Mouse (Mus musculus) spleen, postnatal 14 days (tissue): Measurements from ENCODE around the gene Bloc1s6.

Source experiments
- DNase-seq, 2 experiments: peaks; one replicate each; pipeline ENCODE4 v3.0.0; 2021 to 2022; ENCODE audit warnings: low spot score in 2 of 2

Gene Bloc1s6

DNA sequence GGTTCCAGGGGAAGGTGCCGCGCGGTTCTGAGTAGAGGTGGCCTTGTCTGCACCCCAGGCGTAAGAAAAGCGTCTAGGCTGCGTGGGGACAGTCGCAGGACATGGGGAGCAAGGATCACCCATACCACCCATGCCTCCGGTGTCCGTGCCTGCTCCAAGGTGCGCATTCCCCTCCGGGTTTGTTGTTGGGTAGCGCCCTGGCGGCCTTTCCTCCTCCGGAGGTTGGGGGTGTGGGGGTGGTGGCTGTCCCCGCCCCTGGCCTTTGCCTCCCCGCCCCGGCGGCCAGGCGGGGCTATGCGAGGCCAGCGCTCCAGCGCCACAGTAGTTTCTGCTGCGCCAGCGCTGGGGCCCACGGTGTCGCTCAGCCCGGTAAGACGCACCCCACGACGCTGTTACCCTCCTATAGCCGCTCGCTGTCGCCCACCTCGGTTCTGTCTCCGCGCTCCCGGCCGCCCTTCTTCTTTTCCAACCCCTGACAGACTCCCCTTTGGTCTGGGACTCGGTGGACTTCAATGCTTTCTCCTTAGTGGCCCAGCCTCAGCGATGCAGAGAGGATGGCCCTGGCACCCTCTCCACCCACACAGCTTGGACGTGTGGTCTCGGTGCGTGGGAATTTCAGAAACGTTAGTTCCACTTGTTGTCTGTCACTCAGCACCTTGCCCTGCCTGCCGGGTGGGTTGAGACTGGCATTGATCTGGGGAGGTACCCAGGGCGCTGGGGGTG is 26.9 kb downstream of the Bloc1s6 start, which contains the start of gene Sqor:
Gene Sqor, plus strand, starts transcription at position 167 of the 723 bp plus-strand sequence.
- peak; percentile 26 to 28 for DNase-seq

DNA sequence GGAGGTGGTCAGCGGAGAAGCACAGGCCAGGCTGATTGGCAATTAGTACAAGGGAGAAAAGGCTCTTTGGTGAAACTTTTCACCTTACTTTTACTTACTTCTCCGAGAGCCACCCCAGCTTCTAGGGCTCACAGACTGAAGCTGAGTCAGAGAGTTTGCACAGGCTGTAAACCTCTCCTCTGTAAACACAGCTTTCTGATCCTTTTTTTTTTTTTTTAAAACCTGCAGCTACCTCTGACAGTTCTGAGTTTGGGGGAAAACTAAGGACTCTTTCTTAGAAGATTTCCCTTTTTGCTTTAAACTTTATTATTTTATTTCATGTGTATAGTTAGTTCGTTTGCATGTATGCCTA is 27.5 kb downstream of the Bloc1s6 start:
- no peak for DNase-seq

- no peak for DNase-seq
Measured at GRCm38 (mm10) chr2:122771002-122771401, 32.7 kb downstream of the Bloc1s6 start.

DNA sequence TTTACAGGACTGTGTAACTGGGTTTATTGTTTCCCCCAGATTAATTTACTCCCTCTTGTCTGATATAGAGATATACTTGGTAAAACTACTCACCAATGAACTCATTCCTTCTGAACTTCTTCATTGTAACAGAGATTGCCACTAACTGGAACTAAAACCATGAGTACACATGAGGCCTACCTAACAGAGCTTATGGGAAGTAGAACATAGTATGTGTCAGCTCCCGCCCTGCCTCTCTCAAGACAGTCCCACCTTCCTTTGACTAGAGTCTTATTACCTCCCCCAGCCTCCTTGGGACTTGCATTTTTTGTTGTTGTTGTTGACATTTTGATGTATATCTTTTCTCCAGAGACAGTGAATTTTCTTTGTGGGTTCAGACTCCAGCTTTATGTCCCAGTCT is 34.6 kb downstream of the Bloc1s6 start:
- no peak for DNase-seq

DNA sequence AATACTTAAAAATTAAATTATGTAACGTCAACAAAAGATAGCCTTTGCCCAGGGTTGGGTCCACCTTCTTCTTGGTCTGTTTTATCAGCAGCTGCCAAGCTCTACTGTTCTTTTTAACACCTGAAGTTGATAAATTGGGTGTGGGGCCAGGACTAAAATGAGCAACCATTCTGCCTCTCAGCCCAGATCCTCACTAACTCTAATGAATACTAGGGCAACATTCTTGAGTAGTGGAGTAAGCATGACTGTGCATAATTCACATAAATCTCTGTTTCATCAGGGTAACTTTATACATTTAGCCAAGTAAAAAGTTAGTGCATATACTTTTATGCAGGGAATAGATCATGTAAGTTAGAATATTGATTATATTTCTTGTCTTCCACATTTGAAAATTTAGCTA is 37.2 kb downstream of the Bloc1s6 start:
- DNase-seq, result no peak

GRCm38 (mm10) chr2:122776823-122777222 is 38.5 kb downstream of the Bloc1s6 start:
- no peak for DNase-seq

- DNase-seq, result no peak
Measured at GRCm38 (mm10) chr2:122779967-122780366, 41.7 kb downstream of the Bloc1s6 start.

- no peak for DNase-seq
Measured at GRCm38 (mm10) chr2:122780447-122780846, 42.1 kb downstream of the Bloc1s6 start.

- DNase-seq, result no peak
Measured at GRCm38 (mm10) chr2:122781590-122782356, 43.5 kb downstream of the Bloc1s6 start.

- no peak for DNase-seq
Measured at GRCm38 (mm10) chr2:122783730-122784129, 45.4 kb downstream of the Bloc1s6 start.

DNA sequence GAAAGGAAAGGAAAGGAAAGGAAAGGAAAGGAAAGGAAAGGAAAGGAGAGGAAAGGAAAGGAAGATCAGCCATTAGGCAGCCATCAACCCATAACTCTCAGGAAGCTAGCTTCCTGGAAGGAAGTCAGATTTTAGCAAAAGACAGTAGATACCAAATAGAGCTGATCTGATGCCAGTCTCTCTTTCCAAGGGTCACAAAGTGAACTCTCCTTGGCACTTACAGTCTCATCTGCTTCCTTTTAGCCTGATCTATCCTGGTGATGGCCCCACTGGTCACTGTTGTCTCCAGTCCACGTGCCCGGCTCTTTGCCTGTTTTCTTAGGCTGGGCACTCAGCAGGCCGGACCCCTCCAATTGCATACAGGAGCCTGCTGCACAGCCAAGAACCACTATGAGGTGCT is 46.4 kb downstream of the Bloc1s6 start:
- no peak for DNase-seq

DNA sequence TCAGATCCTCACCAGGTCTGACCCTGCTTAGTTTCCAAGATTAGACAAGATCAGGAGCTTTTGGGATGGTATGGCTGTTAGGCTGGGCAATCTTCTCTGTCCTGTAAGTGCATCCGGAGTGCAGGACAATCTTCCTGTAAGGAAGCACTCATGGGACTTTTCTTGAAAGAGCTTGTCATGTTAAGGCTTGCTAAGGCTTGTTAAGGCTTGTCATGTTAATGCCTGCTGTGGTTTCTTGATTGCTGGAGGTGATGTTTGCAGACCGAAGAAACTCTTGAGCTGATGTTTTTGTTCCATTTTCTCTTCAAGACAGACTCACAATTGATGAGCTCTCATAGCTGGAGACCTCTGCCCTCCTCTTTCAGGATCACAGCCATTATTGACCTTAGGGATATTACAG is 47.9 kb downstream of the Bloc1s6 start:
- no peak for DNase-seq

- DNase-seq, result no peak
Measured at GRCm38 (mm10) chr2:122789311-122789710, 51.0 kb downstream of the Bloc1s6 start.

GRCm38 (mm10) chr2:122789730-122790129 is 51.4 kb downstream of the Bloc1s6 start:
- DNase-seq, result no peak
